Comparison of ENCODE assay signal across 21 mouse cellular contexts in the genomic region with DNA sequence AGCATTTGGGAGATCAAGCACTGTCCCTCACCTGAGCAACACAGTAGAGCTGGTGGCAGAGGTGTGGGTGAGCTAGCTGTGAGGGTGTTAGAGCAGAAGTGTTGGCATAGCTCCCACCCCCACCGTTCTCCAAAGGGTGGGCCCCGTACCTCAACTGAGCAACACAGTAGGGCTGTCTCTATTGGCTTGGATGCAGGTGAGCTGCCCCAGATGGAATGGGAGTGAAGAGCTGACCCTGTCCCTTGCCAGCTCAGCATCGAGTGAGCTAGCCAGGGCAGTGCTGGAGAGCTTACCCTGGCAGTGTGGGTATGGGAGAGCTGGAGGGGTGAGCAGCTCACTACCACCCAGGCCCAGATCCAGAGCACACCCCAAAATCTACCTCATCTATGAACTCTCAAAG.
A peak's percentile ranks its signal among the peaks of the same experiment; 100 is the strongest.
DNase-seq lines count a peak whose midpoint lies in the region; ATAC-seq lines count a peak whose summit lies in the region.
"Had no signal": no experiment of that assay in that cellular context is flagged by ENCODE, and none has a peak within 500 bp of the region (broad histone marks: within the 10 kb centered on the region; RNA-seq: fewer than 3 reads in every experiment).

No protein-coding gene starts in this region.

- H3K4me1 ChIP-seq in forebrain, embryonic 15.5 days: no peaks in the 10 kb centered on the region
- H3K4me1 ChIP-seq in forebrain, embryonic 10.5 days: no peaks in the 10 kb centered on the region
- no peaks in the 10 kb centered on the region for H3K4me1 ChIP-seq in kidney, embryonic 14.5 days (ENCODE audit: control insufficient read depth, insufficient read depth, low read length)
- H3K4me1 ChIP-seq in megakaryocyte, embryonic 14.5 days: no peaks in the 10 kb centered on the region; the same call in 1 of the 2 replicates

- H3K9me3 ChIP-seq in forebrain, embryonic 15.5 days: no peaks in the 10 kb centered on the region
- no peaks in the 10 kb centered on the region for H3K9me3 ChIP-seq in forebrain, embryonic 10.5 days
- H3K9me3 ChIP-seq in kidney, embryonic 14.5 days (ENCODE audit: control insufficient read depth, low read length): no peaks in the 10 kb centered on the region
- peaks cover 20% of the 10 kb centered on the region for H3K9me3 ChIP-seq in megakaryocyte, embryonic 14.5 days
- H3K9me3 ChIP-seq: embryonic facial prominence, embryonic 13.5 days; G1E; hindbrain, embryonic 12.5 days had no signal

- no peaks in the 10 kb centered on the region for H3K27me3 ChIP-seq in forebrain, embryonic 15.5 days
- H3K27me3 ChIP-seq in forebrain, embryonic 10.5 days (ENCODE audit: poor library complexity, severe bottlenecking): no peaks in the 10 kb centered on the region
- H3K27me3 ChIP-seq in kidney, embryonic 14.5 days (ENCODE audit: control insufficient read depth, insufficient read depth, low read length): no peaks in the 10 kb centered on the region
- no peaks in the 10 kb centered on the region for H3K27me3 ChIP-seq in megakaryocyte, embryonic 14.5 days (replicated peaks)
- H3K27me3 ChIP-seq: embryonic facial prominence, embryonic 13.5 days; hindbrain, embryonic 12.5 days had no signal

- no peak overlapping the region for H3K9ac ChIP-seq in forebrain, embryonic 15.5 days (replicated peaks)
- H3K9ac ChIP-seq in kidney, embryonic 14.5 days (ENCODE audit: low read depth, low read length): no peak overlapping the region
- H3K9ac ChIP-seq: embryonic facial prominence, embryonic 13.5 days; hindbrain, embryonic 12.5 days had no signal

- H3K4me2 ChIP-seq in forebrain, embryonic 15.5 days (replicated peaks): no peak overlapping the region
- no peak overlapping the region for H3K4me2 ChIP-seq in kidney, embryonic 14.5 days (replicated peaks; ENCODE audit: low read depth, low read length)
- H3K4me2 ChIP-seq: embryonic facial prominence, embryonic 13.5 days; hindbrain, embryonic 12.5 days had no signal

- WGBS in forebrain, embryonic 15.5 days: 97% methylated on average over 3 of the region's 3 CpGs
- WGBS in forebrain, embryonic 10.5 days: 94% methylated on average over 3 of the region's 3 CpGs
- WGBS in kidney, embryonic 14.5 days: 96% methylated on average over 3 of the region's 3 CpGs

- ATAC-seq in forebrain, embryonic 15.5 days (replicated peaks): 0 out of 2 replicates have a peak, but pooled peaks have one; percentile 32
- 0 out of 2 replicates have a peak, but pooled peaks have one; percentile 28 for ATAC-seq in kidney, embryonic 14.5 days (ENCODE audit: low FRiP score, low TSS enrichment)
- no peak for ATAC-seq in megakaryocyte, adult 5-6 weeks (ENCODE audit: poor library complexity, severe bottlenecking)
- ATAC-seq in neutrophil, adult 5-6 weeks (ENCODE audit: extremely low read depth, insufficient number of reproducible peaks, low FRiP score, poor library complexity, severe bottlenecking): 0 out of 2 replicates have a peak, but pooled peaks have one; percentile 23
- ATAC-seq in granulocyte monocyte progenitor cell, adult 5-6 weeks (replicated peaks; ENCODE audit: poor library complexity, severe bottlenecking): no peak

- no peak overlapping the region for H3K27ac ChIP-seq in forebrain, embryonic 15.5 days (replicated peaks)
- H3K27ac ChIP-seq in forebrain, embryonic 10.5 days: no peak overlapping the region
- no peak overlapping the region for H3K27ac ChIP-seq in kidney, embryonic 14.5 days (ENCODE audit: low read depth, low read length)
- H3K27ac ChIP-seq: embryonic facial prominence, embryonic 13.5 days; hindbrain, embryonic 12.5 days had no signal

- no peak for DNase-seq in forebrain, embryonic 10.5 days (ENCODE audit: extremely low spot score, low spot score)
- DNase-seq in kidney, adult 9 months: no peak
- DNase-seq: adrenal gland, postnatal 25 days; cerebellum, adult 11 months; cerebellum, postnatal 14 days; heart, adult 18-20 months; kidney, adult 11 months; kidney, postnatal 25 days; lung, postnatal 4 days; right cerebral cortex, postnatal 25 days; thymus, adult 18-20 months; thymus, postnatal 4 days had no signal

- H3K4me3 ChIP-seq in forebrain, embryonic 15.5 days: no peak overlapping the region
- H3K4me3 ChIP-seq in forebrain, embryonic 10.5 days: no peak overlapping the region
- H3K4me3 ChIP-seq in kidney, embryonic 14.5 days (ENCODE audit: low read length): no peak overlapping the region
- peak overlapping the region; percentile 20 for H3K4me3 ChIP-seq in megakaryocyte, embryonic 14.5 days (replicated peaks)
- H3K4me3 ChIP-seq: embryonic facial prominence, embryonic 13.5 days; hindbrain, embryonic 12.5 days had no signal

- H3K36me3 ChIP-seq in forebrain, embryonic 15.5 days: no peaks in the 10 kb centered on the region
- H3K36me3 ChIP-seq in forebrain, embryonic 10.5 days (replicated peaks): no peaks in the 10 kb centered on the region
- H3K36me3 ChIP-seq in kidney, embryonic 14.5 days (ENCODE audit: control insufficient read depth, insufficient read depth, low read length): no peaks in the 10 kb centered on the region
- H3K36me3 ChIP-seq in megakaryocyte, embryonic 14.5 days (replicated peaks; ENCODE audit: low read length): no peaks in the 10 kb centered on the region
- H3K36me3 ChIP-seq: embryonic facial prominence, embryonic 13.5 days; hindbrain, embryonic 12.5 days had no signal

Comparison
In these comparisons a context has a peak if more than half of its experiments do, and no peak if none do; other contexts are left out.
1. ATAC-seq: peak in forebrain, embryonic 15.5 days (single experiment), kidney, embryonic 14.5 days (single experiment) and neutrophil, adult 5-6 weeks (single experiment); none in megakaryocyte, adult 5-6 weeks (single experiment) and granulocyte monocyte progenitor cell, adult 5-6 weeks (single experiment).